Mouse (Mus musculus) stomach, postnatal 0 days (tissue): ENCODE measurements around the gene Il13ra1. TPM values are rescaled to one million over a fixed set of nuclear protein-coding genes. Genes with fewer than 3 reads are reported as not detected.

ENCODE experiments used
- ATAC-seq: fragments of 200-750 bp; cut with Nextera tagmentation; 2 replicates; pipeline ENCODE4 v1.8.0; 2017; ENCODE audit not compliant: low FRiP score, low TSS enrichment
- DNase-seq: peaks from one replicate; pipeline ENCODE4 v3.0.0-alpha.2; 2016; ENCODE audit warnings: low spot score
- H3K27ac ChIP-seq: fragments of 300-500 bp; sonication (generic); replicated peaks from 2 replicates; pipeline ENCODE4 v1.5.1; 2014; ENCODE audit warnings: mild to moderate bottlenecking, control low read depth
- H3K27me3 ChIP-seq: fragments of 300-500 bp; sonication (generic); 2 replicates; pipeline ENCODE4 v1.6.1; 2014; ENCODE audit warnings: low read length; ENCODE audit not compliant: control insufficient read depth, insufficient read depth
- H3K36me3 ChIP-seq: fragments of 300-500 bp; sonication (generic); 2 replicates; pipeline ENCODE4 v1.6.1; 2014; ENCODE audit warnings: low read length, mixed read lengths; ENCODE audit not compliant: control insufficient read depth, insufficient read depth
- H3K4me1 ChIP-seq: fragments of 300-500 bp; sonication (generic); replicated peaks from 2 replicates; pipeline ENCODE4 v1.6.1; 2014; ENCODE audit warnings: antibody characterized with exemption; ENCODE audit not compliant: control insufficient read depth, insufficient read depth
- H3K4me2 ChIP-seq: fragments of 300-500 bp; sonication (generic); replicated peaks from 2 replicates; pipeline ENCODE4 v1.6.1; 2014; ENCODE audit warnings: low read depth, mild to moderate bottlenecking, control low read depth, moderate library complexity
- H3K4me3 ChIP-seq: fragments of 300-500 bp; sonication (generic); 2 replicates; pipeline ENCODE4 v1.5.1; 2014; ENCODE audit warnings: low read depth, low read length, control low read depth
- H3K9ac ChIP-seq: fragments of 300-500 bp; sonication (generic); 2 replicates; pipeline ENCODE4 v1.6.1; 2014; ENCODE audit warnings: mild to moderate bottlenecking, low read length, control low read depth, mixed read lengths
- H3K9me3 ChIP-seq: fragments of 300-500 bp; sonication (generic); 2 replicates; pipeline ENCODE4 v1.6.1; 2016; ENCODE audit warnings: low read length; ENCODE audit not compliant: control insufficient read depth
- CTCF ChIP-seq: IDR thresholded peaks from 2 replicates; pipeline ENCODE4 v1.5.1; 2016; ENCODE audit warnings: antibody characterized with exemption, low read depth, mild to moderate bottlenecking, moderate library complexity
- EP300 ChIP-seq: optimal IDR thresholded peaks from 2 replicates; pipeline ENCODE3; 2016; ENCODE audit warnings: antibody characterized with exemption
- WGBS: fragments of 180-500 bp; shearing (Covaris S2); extraction: QIAGEN DNeasy Blood & Tissue Kit; methylation state at CpG from one replicate; pipeline ENCODE4 v1.1.7; 2014; 5-methylcytosine and 5-hydroxymethylcytosine counted together
- polyA plus RNA-seq: library from polyadenylated mRNA; unstranded; fragments of >200 nt; fragmentation: Nextera tagmentation; extraction: Ambion mirVana; gene quantifications from 2 replicates; pipeline ENCODE4 v1.2.1, GENCODE M21; 2015

Gene Il13ra1
- polyA plus RNA-seq, 1 experiment from 2014 or later = 20.7 TPM

DNA sequence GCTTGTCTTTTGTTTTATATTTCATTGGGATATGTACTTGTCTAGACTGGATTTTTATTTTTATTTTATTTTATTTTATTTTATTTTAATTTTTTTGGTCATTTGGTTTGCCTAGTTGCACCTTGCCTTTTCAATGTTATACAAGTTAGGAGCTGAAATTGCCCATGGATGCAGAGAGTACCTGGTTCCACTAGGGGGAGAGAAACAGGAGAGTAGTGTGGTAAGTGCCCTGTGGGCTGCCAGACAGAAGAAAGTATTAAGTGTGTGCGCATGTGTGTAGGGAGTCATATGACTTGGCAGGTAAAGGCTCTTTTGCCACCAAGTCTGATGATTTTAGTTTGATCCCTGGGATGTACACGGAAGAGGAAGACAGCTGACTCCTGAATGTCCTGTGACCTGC, 97.6 kb downstream of the Il13ra1 start:
- Histone ChIP-seq H3K27me3 (no peaks in the 10 kb centered on the region), H3K4me2 (no peak overlapping the region), H3K36me3 (no peaks in the 10 kb centered on the region), H3K27ac (no peak overlapping the region), H3K9me3 (no peaks in the 10 kb centered on the region), H3K4me3 (no peak overlapping the region), H3K9ac (no peak overlapping the region), H3K4me1 (no peaks in the 10 kb centered on the region)
- DNase-seq (no peak), ATAC-seq (no peak)
- peak; percentile 32 for TF ChIP-seq CTCF
- TF ChIP-seq EP300 = no peak
- 69% methylated on average over 2 of the region's 2 CpGs for WGBS

DNA sequence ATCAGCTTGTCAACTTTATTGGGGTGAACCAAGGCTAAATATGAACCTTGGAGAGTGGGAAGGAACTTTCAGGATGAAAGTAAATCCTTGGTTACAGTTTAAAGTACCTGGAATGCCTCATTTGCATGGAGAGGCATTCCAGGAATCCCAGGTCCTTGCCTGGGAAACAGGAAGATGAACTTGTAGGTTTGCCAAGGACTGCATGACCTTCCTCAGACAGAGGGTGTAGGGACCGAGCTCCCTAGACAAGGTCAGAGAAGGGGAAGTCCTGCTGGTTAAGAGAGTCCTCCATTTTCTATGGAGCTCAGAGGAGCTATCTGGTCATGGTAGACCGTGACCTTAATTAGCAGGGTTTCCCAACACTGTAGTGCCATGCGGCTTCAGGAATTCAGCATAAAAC, 99.3 kb downstream of the Il13ra1 start:
- no peak for TF ChIP-seq EP300
- no peak for TF ChIP-seq CTCF
- no peak for DNase-seq
- H3K4me1 ChIP-seq = no peaks in the 10 kb centered on the region
- ATAC-seq = no peak
- no peak overlapping the region for H3K27ac ChIP-seq
- 74% methylated on average over 3 of the region's 3 CpGs for WGBS
- no peaks in the 10 kb centered on the region for H3K36me3 ChIP-seq
- H3K9ac ChIP-seq = no peak overlapping the region
- no peak overlapping the region for H3K4me2 ChIP-seq
- H3K27me3 ChIP-seq = no peaks in the 10 kb centered on the region
- no peak overlapping the region for H3K4me3 ChIP-seq
- no peaks in the 10 kb centered on the region for H3K9me3 ChIP-seq

Other genes with a start within 250 kb of the Il13ra1 start
- gene Dock11, start 223.3 kb upstream of the Il13ra1 start, polyA plus RNA-seq = 5.1 and 5.7 TPM in 2 replicates
- gene Zcchc12, start 83.8 kb downstream of the Il13ra1 start, polyA plus RNA-seq = 12.0 and 12.7 TPM in 2 replicates
- gene Lonrf3, start 216.2 kb downstream of the Il13ra1 start, polyA plus RNA-seq = 0.47 and 0.55 TPM in 2 replicates